Mouse (Mus musculus): Measurements from ENCODE around the gene Ccdc93. TPM values are rescaled to one million over a fixed set of nuclear protein-coding genes. Genes with fewer than 3 reads are reported as not detected.
A peak's percentile ranks its signal among the peaks of the same experiment; 100 is the strongest.

Gene Ccdc93
- polyA plus RNA-seq, 1 experiment from 2014 or later, result 3.4 TPM

DNA sequence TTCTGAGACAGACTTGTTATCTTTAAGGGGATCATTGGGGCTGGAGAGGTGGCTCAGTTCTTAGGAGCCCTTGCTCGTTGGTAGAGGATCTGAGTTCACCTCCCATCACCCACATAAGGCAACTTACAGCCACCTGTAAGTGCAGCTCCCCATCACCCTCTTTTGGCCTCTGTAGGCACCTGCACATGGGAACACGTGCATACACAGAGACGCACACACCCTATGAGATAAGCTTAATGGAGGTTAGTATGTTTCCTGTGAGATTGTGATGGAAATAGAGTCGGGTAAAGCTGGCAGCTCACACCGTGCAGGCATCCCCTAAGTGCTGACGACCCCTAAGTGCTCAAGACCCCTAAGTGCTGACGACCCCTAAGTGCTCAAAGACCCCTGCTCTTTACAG lies 100.6 kb downstream of the Ccdc93 start:
- DNase-seq (ENCODE audit: low spot score), result no peak
- 50% methylated on average over 7 of the region's 7 CpGs for WGBS
- ATAC-seq, result no peak
- no peaks in the 10 kb centered on the region for H3K4me1 ChIP-seq (ENCODE audit: insufficient read depth, low read depth, low read length)
- H3K4me2 ChIP-seq (replicated peaks; ENCODE audit: low read depth, low read length), result no peak overlapping the region
- no peak overlapping the region for H3K4me3 ChIP-seq (ENCODE audit: low read depth, low read length)
- H3K9ac ChIP-seq (replicated peaks; ENCODE audit: low read depth), result no peak overlapping the region
- no peaks in the 10 kb centered on the region for H3K36me3 ChIP-seq (ENCODE audit: insufficient read depth, low read length)
- H3K27ac ChIP-seq (ENCODE audit: low read length), result no peak overlapping the region
- H3K27me3 ChIP-seq (replicated peaks; ENCODE audit: insufficient read depth, low read length), result peaks cover 12% of the 10 kb centered on the region
- TF ChIP-seq EP300 (IDR thresholded peaks at IDR 0.05) (no peak), CTCF (IDR thresholded peaks at IDR 0.05) (no peak)
- H3K9me3 ChIP-seq (ENCODE audit: low read length), result no peaks in the 10 kb centered on the region

DNA sequence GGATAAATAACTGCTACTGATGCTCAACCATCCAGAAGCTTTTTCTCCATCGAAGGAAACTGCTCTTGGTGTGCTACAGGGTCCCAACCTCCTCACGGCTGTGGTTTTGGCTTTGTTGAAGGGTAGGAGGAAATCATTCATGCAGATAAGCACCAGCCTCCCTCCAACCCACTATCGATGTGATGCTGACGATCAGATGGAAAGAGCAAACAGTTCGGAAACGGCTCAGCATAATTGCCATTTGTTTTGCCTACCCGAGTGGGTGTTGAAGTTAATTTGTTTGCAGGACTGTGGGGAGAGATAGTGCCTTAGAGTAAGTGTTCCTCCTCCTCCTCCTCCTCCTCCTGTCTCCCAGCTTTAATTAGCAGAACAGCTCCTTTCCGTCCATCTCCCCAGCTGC lies 109.5 kb downstream of the Ccdc93 start:
- Histone ChIP-seq H3K4me1 (ENCODE audit: insufficient read depth, low read depth, low read length) (no peaks in the 10 kb centered on the region), H3K27me3 (replicated peaks; ENCODE audit: insufficient read depth, low read length) (no peaks in the 10 kb centered on the region), H3K27ac (ENCODE audit: low read length) (no peak overlapping the region), H3K36me3 (ENCODE audit: insufficient read depth, low read length) (no peaks in the 10 kb centered on the region), H3K9me3 (ENCODE audit: low read length) (no peaks in the 10 kb centered on the region), H3K4me3 (ENCODE audit: low read depth, low read length) (no peak overlapping the region), H3K9ac (replicated peaks; ENCODE audit: low read depth) (no peak overlapping the region), H3K4me2 (replicated peaks; ENCODE audit: low read depth, low read length) (no peak overlapping the region)
- TF ChIP-seq CTCF (IDR thresholded peaks at IDR 0.05), result no peak
- no peak for TF ChIP-seq EP300 (IDR thresholded peaks at IDR 0.05)
- DNase-seq (ENCODE audit: low spot score) (no peak), ATAC-seq (no peak)
- WGBS, result 53% methylated on average over 8 of the region's 8 CpGs

DNA sequence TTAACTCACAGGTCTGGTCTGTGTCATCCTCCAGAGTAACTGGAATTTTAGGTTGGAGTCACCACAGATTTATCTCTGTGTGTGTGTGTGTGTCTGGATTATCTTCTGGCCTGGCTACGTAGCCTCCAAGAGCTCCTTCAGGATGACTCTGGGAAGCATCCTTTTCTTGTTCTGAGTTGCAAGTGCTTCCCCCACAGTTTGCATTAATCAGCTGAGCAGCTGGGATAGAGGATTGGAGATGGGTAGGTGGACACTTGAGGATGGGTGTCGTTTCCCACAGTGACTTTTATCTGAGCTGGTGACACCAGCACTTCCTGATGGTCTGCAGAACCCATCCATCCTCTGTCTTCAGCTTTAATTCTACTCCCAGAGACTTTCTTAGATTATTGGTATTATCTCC lies 116.0 kb downstream of the Ccdc93 start:
- H3K4me2 ChIP-seq (replicated peaks; ENCODE audit: low read depth, low read length), result no peak overlapping the region
- H3K9ac ChIP-seq (replicated peaks; ENCODE audit: low read depth), result no peak overlapping the region
- H3K27me3 ChIP-seq (replicated peaks; ENCODE audit: insufficient read depth, low read length), result no peaks in the 10 kb centered on the region
- H3K9me3 ChIP-seq (ENCODE audit: low read length), result no peaks in the 10 kb centered on the region
- H3K4me1 ChIP-seq (ENCODE audit: insufficient read depth, low read depth, low read length), result no peaks in the 10 kb centered on the region
- H3K36me3 ChIP-seq (ENCODE audit: insufficient read depth, low read length), result no peaks in the 10 kb centered on the region; the same call in 1 of the 2 replicates
- no peak for ATAC-seq
- no peak overlapping the region for H3K27ac ChIP-seq (ENCODE audit: low read length)
- H3K4me3 ChIP-seq (ENCODE audit: low read depth, low read length), result no peak overlapping the region
- WGBS, result 69% methylated on average over 2 of the region's 2 CpGs
- no peak for DNase-seq (ENCODE audit: low spot score)
- no peak for TF ChIP-seq CTCF (IDR thresholded peaks at IDR 0.05)
- no peak for TF ChIP-seq EP300 (IDR thresholded peaks at IDR 0.05)

DNA sequence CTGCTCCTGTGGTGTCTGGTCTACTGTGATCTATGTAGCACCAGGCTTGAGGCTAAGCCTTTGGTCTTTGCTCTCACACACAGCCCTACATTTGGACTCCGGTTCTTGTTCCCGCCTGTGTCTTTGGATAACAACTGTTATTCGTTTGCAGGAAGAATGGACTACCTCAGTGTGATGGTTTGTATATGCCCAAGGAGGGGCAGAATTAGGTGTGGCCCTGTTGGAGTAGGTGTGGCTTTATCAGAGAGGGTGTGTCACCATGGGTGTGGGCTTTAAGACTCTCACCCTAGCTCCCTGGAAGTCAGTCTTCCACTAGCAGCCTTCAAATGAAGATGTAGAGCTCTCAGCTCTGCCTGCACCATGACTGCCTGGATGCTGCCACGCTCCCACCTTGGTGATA lies 117.8 kb downstream of the Ccdc93 start:
- 90% methylated on average over 4 of the region's 4 CpGs for WGBS
- H3K27me3 ChIP-seq (replicated peaks; ENCODE audit: insufficient read depth, low read length), result no peaks in the 10 kb centered on the region

DNA sequence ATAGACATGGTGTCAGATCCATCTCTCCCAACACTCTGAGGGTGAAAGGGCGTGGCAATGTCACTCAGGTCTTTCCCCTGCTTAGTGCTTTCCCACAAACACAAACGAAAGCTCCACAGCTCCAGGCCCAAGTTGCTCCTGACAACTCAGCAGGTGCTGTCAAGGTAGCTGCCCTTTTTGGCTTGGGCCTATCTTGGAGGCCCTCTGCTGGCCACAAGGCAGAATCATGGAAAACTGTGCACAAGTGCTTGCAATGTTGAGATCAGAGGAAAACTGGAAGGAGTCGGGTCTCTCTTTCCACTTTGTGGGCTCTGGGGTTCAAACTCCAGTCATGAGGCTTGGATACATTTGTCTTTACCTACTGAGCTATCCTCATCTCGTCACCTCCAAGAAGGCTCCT lies 118.6 kb downstream of the Ccdc93 start:
- no peak overlapping the region for H3K27ac ChIP-seq (ENCODE audit: low read length)
- H3K36me3 ChIP-seq (ENCODE audit: insufficient read depth, low read length), result peaks cover 4% of the 10 kb centered on the region
- 64% methylated on average over 4 of the region's 4 CpGs for WGBS
- no peaks in the 10 kb centered on the region for H3K27me3 ChIP-seq (replicated peaks; ENCODE audit: insufficient read depth, low read length)
- no peak for DNase-seq (ENCODE audit: low spot score)
- no peak overlapping the region for H3K9ac ChIP-seq (replicated peaks; ENCODE audit: low read depth)
- no peaks in the 10 kb centered on the region for H3K9me3 ChIP-seq (ENCODE audit: low read length)
- no peak overlapping the region for H3K4me3 ChIP-seq (ENCODE audit: low read depth, low read length)
- H3K4me1 ChIP-seq (ENCODE audit: insufficient read depth, low read depth, low read length), result no peaks in the 10 kb centered on the region
- no peak overlapping the region for H3K4me2 ChIP-seq (replicated peaks; ENCODE audit: low read depth, low read length)
- TF ChIP-seq CTCF (IDR thresholded peaks at IDR 0.05), result peak; percentile 43
- TF ChIP-seq EP300 (IDR thresholded peaks at IDR 0.05), result no peak
- no peak for ATAC-seq

More for the DNA sequence above, 117.8 kb downstream of the Ccdc93 start:
- Histone ChIP-seq H3K27ac (ENCODE audit: low read length) (no peak overlapping the region), H3K36me3 (ENCODE audit: insufficient read depth, low read length) (no peaks in the 10 kb centered on the region; the same call in 1 of the 2 replicates), H3K9ac (replicated peaks; ENCODE audit: low read depth) (no peak overlapping the region), H3K4me1 (ENCODE audit: insufficient read depth, low read depth, low read length) (no peaks in the 10 kb centered on the region), H3K4me2 (replicated peaks; ENCODE audit: low read depth, low read length) (no peak overlapping the region), H3K4me3 (ENCODE audit: low read depth, low read length) (no peak overlapping the region), H3K9me3 (ENCODE audit: low read length) (no peaks in the 10 kb centered on the region)
- DNase-seq (ENCODE audit: low spot score) (no peak), ATAC-seq (no peak)
- TF ChIP-seq CTCF (IDR thresholded peaks at IDR 0.05) (no peak), EP300 (IDR thresholded peaks at IDR 0.05) (no peak)

DNA sequence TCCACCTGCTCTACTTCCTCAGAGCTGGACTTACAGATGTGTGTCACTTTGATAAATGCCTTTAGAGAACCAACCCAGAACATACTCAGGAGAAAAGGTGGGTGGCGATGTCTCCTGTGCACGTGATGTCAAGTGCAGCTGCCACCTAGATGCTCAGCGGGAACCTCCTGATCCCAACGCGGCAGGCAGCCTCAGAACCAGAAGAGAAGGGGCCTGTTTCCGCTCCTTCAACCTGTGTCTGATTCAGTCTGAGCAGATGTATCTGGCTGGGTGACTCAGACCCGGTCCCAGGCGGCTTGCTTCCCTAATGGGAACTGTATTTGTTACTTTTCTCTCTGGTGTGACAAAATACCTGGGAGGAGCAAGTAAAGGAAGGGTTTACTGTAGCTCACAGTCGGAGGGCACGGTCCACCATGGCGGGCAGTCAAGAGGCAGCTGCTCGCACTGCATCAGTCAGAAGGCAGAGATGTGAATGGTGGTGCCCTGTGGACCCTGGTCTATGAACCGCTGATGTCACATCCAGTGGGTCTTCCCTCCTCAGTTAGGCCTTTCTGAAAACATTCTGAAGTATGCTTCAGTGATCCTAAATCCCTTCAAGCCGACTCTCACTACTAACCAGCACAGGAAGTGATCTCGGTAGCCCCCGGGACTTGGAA lies 120.1 kb downstream of the Ccdc93 start:
- no peak for TF ChIP-seq EP300 (IDR thresholded peaks at IDR 0.05)
- TF ChIP-seq CTCF (IDR thresholded peaks at IDR 0.05), result no peak
- H3K9ac ChIP-seq (replicated peaks; ENCODE audit: low read depth), result no peak overlapping the region
- WGBS, result 77% methylated on average over 16 of the region's 16 CpGs
- H3K36me3 ChIP-seq (ENCODE audit: insufficient read depth, low read length), result peaks cover 10% of the 10 kb centered on the region
- H3K4me3 ChIP-seq (ENCODE audit: low read depth, low read length), result no peak overlapping the region
- no peaks in the 10 kb centered on the region for H3K27me3 ChIP-seq (replicated peaks; ENCODE audit: insufficient read depth, low read length)
- H3K9me3 ChIP-seq (ENCODE audit: low read length), result no peaks in the 10 kb centered on the region
- ATAC-seq (no peak), DNase-seq (ENCODE audit: low spot score) (no peak)
- no peaks in the 10 kb centered on the region for H3K4me1 ChIP-seq (ENCODE audit: insufficient read depth, low read depth, low read length)
- H3K4me2 ChIP-seq (replicated peaks; ENCODE audit: low read depth, low read length), result no peak overlapping the region
- H3K27ac ChIP-seq (ENCODE audit: low read length), result no peak overlapping the region

DNA sequence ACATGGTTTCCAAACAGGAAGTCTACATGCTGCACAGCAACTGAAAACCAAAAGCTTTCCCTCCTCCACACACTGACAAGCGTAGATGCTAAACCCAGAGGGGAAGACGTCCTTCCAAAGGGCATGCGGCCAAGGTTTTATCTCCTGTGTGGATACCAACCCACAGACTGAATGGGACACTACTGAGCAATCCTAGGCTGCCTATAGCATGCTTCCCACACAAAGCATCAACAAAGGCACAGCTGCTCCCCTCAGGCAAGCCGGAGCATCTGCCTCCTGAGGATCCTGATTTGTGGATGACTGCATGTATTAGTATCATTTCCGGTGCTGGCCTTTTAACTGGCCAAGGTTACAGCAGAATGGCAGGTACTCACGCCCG lies 120.6 kb downstream of the Ccdc93 start:
- no peaks in the 10 kb centered on the region for H3K4me1 ChIP-seq (ENCODE audit: insufficient read depth, low read depth, low read length)
- no peak for DNase-seq (ENCODE audit: low spot score)
- no peak for ATAC-seq
- no peaks in the 10 kb centered on the region for H3K9me3 ChIP-seq (ENCODE audit: low read length)
- H3K4me2 ChIP-seq (replicated peaks; ENCODE audit: low read depth, low read length), result no peak overlapping the region
- H3K9ac ChIP-seq (replicated peaks; ENCODE audit: low read depth), result no peak overlapping the region
- H3K4me3 ChIP-seq (ENCODE audit: low read depth, low read length), result no peak overlapping the region
- H3K27me3 ChIP-seq (replicated peaks; ENCODE audit: insufficient read depth, low read length), result no peaks in the 10 kb centered on the region
- H3K36me3 ChIP-seq (ENCODE audit: insufficient read depth, low read length), result peaks cover 15% of the 10 kb centered on the region
- H3K27ac ChIP-seq (ENCODE audit: low read length), result no peak overlapping the region
- 86% methylated on average over 7 of the region's 7 CpGs for WGBS
- TF ChIP-seq EP300 (IDR thresholded peaks at IDR 0.05) (no peak), CTCF (IDR thresholded peaks at IDR 0.05) (no peak)

Other genes with a start within 250 kb of the Ccdc93 start
- 60.0 and 69.6 TPM in 2 replicates for gene Insig2, start 98.5 kb upstream of the Ccdc93 start, polyA plus RNA-seq (2015; fragmentation: Nextera tagmentation; extraction: Ambion mirVana)
- not detected in 2 replicates for gene Htr5b, start 97.4 kb downstream of the Ccdc93 start, polyA plus RNA-seq (2015; fragmentation: Nextera tagmentation; extraction: Ambion mirVana)
- 30.4 and 31.7 TPM in 2 replicates for gene Ddx18, start 136.9 kb downstream of the Ccdc93 start, polyA plus RNA-seq (2015; fragmentation: Nextera tagmentation; extraction: Ambion mirVana)